Mouse (Mus musculus) forelimb bud, embryonic 11.5 days (tissue): ENCODE measurements around the gene Ccdc78.

Source experiments
- DNase-seq: peaks from one replicate; pipeline ENCODE4 v3.0.0-alpha.2; 2012; ENCODE audit warnings: low read depth, low spot score

The Ccdc78 gene

DNA sequence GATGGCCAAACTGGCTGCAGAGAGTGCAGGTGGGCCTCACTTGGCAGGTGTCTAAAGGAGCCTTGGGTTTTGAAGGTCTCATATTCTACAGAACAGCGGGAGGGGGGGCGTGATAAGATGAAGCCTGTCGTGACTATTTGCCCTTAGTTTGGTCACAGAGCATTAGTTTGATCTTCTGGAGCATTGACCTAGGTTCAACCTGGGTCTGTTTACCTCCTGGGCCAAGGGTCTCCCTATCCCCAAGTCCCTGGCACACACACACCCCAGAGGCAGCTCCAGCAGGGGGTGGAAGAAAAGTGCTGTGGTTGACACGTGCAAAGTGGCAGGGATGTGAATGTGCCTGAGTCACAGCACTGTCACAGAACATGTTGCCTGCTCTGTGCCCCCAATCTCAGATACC, 24.5 kb downstream of the Ccdc78 start:
- DNase-seq = no peak

DNA sequence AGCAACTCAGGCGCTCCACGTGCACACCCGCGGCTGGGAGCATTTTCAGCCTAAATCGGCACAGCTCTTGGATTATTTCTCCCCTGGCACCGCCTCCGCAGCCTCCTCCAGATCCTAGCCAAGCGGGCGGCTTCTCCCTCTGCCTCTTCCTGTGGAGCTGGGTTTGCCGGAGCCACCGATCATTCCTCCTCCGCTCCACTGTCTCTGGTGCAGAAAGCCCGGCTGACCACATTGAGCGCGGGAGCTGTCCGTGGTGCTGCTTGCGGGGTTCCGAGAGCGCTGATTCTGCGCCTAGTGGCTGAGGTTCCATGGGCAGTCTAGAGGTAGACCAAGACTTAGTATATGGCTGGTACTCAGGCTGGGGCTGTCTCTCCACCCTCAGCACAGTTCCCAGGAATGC, 27.1 kb downstream of the Ccdc78 start:
- DNase-seq = peak; percentile 93

DNA sequence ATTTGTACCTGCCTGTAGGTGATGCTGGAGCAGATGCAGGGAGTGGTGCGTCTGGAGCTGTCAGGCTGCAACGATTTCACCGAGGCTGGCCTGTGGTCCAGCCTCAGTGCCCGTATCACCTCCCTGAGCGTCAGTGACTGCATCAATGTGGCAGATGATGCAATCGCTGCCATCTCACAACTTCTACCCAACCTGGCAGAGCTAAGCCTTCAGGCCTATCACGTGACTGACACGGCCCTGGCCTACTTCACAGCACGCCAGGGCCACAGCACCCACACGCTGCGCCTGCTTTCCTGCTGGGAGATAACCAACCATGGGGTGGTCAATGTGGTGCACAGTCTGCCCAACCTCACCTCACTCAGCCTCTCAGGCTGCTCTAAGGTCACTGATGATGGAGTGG, 31.3 kb downstream of the Ccdc78 start:
- DNase-seq = no peak

DNA sequence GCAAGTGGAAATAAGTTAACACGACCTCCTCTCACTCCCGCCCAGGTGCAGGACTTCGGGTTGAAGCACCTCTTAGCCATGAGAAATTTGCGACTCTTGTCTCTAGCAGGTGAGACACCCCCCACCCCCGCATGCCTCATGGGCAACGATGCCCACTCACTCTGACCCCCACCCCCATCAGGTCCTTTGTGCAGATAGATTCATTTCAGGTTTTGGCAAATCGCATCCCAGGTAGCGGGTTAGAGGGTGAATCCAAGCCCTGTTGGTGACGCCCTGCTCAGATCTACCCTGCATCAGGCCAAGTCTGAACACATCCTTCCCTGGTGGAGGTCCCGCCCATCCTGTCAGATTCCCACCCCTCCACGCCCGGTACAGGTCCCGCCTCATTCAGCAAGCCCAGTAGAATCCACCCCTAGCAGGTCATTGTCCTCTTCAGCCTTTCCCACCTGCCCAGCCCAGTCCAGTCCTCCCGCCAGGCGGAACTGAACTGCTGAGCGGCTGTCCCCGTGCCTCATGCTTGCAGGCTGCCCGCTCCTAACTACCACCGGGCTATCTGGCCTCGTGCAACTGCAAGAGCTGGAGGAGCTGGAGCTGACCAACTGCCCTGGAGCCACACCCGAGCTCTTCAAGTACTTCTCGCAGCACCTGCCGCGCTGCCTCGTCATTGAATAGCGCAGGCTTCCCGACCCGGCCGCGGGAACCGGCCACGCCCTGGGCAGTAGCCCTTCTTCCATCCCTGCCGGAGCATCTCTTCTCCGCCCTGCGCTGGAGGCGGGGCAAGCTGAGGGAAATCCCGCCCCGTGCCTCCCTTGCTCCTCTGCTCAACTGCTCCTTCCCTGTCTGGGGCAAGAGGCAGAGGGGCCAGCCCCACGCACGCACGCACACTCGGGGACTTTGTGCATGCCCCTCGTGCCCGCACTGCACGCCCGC, 32.7 kb downstream of the Ccdc78 start:
- no peak for DNase-seq

DNA sequence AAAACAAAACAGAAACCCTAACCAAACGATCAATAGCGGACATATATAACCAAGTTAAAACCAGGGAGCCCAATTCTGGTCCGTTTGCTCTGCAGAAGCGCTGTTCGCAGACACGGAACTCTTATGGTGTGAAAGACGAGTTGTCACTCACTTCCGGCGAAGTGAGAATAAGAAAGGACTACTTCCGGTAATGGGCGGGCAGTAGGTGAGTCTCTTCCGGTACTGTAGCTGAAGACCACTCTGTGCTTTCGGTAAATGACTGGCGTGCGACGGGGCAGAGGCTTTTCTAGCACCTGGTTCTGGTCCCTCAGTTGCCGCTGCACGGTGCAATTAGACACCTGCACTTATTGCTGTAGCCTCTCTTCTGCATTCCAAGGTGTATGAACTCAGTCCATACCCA, 37.1 kb downstream of the Ccdc78 start, which contains the start of gene Wdr24:
Gene Wdr24, plus strand, starts transcription at position 176 of the 400 bp plus-strand sequence.
- DNase-seq = peak; percentile 86

DNA sequence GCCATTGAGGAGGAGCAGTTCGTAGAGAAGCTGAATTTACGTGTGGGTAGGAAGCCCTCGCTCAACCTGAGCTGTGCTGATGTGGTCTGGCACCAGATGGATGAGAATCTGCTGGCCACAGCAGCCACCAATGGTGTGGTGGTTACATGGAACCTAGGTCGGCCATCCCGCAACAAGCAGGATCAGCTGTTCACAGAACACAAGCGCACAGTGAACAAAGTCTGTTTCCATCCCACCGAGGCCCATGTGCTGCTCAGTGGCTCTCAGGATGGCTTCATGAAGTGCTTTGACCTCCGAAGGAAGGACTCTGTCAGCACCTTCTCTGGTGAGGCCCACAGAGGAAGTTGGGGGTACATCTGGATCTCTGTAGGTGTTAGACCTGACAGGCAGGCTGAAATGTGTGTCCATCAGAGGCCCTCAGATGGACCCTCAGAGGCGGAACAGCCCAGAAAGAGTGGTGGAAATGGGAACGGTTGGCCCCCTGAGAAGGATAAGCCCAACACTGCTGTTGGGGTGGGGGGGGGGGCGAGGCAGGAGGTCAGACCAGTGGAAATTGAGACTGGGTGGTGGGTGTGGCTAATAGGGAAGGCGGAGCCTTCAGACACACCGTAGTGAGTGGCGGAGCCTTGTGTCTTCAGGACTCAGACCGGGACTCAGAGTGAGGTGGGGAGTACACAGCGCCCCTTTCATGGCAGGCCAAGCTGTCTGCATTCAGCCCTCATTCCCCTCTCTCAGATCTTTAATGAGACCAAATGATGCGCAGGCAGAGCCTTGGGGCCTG, 38.2 kb downstream of the Ccdc78 start:
- DNase-seq = no peak

DNA sequence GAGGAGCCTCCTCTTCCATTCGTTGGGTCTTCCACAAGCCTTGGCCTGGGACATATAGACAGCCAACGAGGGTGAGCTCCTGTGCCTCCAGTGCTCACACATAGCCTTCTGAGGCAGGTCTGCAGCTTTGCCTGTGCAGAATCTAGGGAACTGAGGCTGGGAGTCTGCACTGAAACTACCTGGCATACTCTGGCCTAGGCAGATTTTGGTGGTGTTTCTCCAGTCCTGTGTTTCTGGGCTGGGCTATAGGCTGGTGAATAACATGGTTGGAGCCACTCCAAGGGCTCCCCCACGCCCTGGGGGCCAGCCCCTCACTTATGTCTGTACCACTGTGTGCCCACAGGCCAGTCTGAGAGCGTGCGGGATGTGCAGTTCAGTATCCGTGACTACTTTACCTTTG, 38.9 kb downstream of the Ccdc78 start:
- no peak for DNase-seq

DNA sequence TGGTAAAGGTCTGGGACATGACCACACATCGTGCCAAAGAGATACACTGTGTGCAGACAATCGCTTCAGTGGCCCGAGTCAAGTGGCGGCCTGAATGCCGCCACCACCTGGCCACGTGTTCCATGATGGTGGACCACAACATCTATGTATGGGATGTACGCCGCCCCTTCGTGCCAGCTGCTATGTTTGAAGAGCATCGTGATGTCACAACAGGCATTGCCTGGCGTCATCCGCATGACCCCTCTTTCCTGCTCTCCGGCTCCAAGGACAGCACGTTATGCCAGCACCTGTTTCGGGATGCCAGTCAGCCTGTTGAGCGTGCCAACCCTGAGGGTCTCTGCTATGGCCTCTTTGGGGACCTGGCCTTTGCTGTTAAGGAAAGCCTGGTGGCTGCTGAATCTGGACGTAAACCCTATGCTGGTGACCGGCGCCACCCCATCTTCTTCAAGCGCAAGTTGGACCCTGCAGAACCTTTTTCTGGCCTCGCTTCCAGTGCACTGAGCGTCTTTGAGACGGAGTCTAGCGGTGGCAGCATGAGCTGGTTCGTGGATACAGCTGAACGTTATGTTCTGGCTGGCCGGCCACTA, 39.7 kb downstream of the Ccdc78 start:
- no peak for DNase-seq

DNA sequence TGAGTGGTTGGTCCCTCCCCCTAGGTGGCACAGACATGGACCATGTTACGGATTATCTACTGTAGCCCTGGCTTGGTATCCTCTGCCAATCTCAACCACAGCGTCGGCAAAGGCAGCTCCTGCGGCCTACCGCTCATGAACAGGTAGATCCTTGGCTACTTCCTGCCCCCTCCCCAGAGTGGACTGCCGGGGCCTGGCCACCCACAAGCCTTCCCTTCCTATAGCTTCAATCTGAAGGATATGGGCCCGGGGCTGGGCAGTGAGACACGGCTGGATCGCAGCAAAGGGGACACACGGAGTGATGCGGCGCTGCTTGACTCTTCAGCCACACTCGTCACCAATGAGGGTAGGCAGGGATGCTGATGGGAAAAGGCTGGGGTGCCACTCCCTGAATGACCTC, 40.6 kb downstream of the Ccdc78 start:
- no peak for DNase-seq

DNA sequence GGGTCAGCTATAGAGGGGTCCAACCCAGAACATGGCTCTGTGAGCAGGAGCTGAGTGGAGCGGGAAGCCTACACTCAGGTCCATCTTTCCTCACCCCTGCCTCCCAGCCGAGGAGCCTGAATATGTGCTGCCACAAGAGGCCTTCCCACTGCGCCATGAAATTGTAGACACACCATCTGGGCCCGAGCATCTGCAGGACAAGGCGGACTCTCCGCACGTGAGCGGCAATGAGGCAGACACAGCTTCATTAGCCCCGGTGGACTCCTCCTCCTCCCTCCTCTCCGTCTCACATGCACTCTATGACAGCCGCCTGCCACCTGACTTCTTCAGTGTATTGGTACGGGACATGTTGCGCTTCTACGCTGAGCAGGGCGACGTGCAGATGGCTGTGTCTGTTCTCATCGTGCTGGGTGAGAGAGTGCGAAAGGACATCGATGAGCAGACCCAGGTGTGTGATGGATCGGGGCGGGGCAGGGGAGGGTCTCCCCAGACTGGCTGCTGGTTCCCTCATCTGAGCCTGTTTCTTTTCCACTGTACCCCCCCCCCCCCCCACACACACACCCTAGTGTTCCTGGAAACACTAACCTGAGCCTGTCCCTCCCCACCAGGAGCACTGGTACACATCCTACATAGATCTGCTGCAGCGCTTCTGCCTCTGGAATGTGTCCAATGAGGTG, 41.3 kb downstream of the Ccdc78 start:
- no peak for DNase-seq

DNA sequence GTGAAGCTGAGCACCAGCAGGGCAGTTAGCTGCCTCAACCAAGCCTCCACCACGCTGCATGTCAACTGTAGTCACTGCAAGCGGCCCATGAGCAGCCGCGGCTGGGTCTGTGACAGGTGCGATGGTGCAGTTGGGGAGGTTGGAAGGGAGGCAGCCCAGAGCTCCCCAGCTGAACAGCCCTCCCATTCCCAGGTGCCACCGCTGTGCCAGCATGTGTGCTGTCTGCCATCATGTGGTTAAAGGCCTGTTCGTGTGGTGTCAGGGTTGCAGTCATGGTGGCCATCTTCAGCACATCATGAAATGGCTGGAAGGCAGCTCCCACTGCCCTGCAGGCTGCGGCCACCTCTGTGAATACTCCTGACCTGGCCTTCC, 41.8 kb downstream of the Ccdc78 start:
- no peak for DNase-seq

DNA sequence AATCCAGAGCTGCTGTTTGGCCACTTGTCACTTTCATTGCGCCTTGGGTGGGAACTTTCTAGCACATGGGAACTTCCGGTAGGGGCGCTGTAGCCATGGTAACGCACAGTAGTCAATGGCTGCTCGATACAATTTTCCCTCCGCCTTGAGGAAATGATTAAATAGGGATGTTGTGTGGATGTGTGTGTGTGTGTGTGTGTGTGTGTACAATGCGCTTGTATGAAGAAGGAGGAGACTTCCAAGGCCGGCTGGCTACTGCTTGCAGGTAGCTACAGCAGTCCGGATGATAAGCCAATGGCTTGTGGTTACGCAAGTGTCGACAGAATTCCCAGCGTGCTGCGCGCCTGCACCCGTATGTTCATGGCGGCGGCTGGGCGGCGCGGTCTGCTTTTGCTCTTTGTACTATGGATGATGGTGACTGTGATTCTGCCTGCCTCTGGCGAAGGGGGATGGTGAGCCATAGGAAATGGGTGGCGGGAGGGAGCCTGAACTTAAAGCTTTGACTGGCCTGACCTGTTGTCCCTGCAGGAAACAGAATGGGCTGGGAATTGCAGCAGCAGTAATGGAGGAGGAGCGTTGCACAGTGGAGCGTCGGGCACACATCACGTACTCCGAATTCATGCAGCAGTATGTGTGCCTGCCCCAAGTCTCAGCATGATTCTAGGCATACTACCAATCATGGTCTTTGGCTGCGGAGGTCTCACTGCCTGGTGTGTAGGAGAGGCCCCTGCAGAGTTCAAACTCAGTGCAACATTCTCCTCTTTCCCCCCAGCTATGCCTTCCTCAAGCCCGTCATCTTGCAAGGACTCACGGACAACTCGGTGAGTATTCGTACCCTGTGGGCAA, 42.6 kb downstream of the Ccdc78 start, which contains the start of gene Jmjd8:
Gene Jmjd8, plus strand, starts transcription at position 156 of the 846 bp plus-strand sequence.
- peak; percentile 79 for DNase-seq

DNA sequence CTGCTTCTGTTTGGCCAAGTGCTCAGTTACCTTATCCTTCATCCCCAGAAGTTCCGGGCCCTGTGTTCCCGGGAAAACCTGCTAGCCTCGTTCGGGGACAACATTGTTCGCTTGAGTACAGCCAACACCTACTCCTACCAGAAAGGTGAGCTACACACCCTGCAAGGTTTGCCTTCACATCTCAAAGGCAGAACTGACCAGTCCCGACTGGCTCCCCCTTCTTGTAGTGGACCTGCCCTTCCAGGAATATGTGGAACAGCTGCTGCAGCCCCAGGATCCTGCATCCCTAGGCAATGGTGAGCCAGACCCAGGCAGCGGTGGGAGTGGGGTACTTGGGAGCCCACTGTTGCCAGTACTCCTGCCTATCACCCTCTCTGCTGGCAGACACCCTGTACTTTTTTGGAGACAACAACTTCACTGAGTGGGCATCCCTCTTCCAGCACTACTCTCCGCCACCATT, 43.2 kb downstream of the Ccdc78 start:
- no peak for DNase-seq

DNA sequence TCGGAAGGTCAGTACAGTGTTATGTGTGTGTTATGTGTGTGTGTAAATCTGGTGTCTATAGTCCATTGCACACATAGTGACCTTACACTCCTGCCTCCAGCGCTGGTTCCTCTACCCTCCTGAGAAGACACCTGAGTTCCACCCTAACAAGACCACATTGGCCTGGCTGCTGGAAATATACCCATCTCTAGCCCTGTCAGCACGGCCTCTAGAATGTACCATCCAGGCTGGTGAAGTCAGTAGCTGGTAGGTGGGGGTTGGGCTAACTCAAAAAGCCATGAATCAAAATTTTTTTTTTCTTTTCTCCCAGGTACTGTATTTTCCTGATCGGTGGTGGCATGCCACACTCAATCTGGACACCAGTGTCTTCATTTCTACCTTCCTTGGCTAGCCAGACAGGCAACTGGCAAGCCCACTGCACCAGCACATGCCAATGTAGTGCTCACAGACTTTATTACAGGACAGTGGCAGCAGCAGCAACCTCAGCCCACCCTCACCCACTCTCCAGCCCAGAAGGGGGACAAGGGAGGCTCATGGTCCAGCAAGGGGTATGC, 43.9 kb downstream of the Ccdc78 start:
- DNase-seq = no peak

DNA sequence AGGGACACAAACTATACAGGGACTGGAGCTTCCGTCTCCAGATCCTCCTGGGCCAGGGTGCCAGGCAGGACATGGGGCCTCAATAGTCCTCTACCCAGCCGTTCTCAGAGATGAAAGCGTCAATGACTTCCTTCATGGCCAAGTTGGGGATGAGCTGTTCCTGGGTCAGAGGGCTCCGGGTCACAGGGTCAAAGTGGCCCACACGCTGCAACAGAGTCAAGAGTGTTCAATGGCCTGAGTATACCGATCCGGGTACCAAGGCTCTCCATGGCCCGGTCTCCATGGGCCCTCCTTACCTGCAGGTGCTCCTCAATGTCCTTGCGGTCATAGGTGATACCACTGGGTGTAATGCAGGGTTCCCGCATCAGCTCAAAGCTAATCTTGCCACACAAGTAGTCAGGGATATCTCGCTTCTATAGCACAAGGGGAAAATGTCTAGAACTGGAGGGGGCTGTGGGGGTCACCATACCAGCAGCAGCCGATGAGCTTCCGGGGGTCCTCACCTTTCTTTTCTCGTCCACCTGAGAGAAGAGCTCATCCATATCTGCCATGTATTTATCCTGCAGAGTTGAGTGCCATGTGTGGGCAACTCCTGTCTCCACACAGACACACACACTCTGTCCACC, 44.5 kb downstream of the Ccdc78 start:
- DNase-seq = no peak

DNA sequence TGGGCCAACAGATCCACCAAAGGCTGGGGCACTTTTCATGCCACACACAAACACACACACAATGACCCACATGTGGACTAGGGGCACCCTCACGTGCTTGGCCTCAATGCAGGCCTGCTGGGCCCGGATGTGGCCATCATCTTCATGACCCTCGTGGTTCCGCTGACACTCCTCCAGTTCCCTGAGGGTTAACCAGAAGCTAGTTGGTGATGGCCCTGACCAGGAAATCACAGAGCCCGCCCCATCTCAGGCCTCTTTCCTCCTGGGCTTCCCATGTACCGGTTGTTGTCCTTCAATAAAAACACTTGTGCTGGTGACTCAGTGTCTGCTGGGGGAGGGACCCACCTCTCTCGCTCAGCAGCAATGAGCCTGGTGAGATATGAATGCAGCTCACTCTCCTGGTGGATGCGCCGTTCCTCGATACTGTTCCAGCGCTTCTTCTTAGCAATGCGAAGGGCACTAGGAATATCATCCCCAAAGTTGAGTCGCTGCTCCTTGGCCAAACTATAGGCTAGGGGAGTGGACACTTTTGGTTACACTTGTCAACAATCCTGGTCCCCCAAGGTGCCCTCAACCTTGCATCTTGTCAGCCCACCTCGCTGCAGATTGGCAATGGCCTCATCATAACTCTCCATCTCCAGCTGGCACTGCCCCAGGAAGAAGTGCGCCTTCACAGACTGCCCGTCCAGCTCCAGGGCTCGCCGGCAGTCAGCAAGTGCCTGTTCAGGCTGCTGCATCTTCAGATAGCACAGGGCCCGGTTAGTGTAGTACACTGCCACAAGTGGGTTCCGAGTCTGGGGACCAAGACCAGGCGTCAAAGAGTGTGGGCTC, 45.3 kb downstream of the Ccdc78 start:
- no peak for DNase-seq

DNA sequence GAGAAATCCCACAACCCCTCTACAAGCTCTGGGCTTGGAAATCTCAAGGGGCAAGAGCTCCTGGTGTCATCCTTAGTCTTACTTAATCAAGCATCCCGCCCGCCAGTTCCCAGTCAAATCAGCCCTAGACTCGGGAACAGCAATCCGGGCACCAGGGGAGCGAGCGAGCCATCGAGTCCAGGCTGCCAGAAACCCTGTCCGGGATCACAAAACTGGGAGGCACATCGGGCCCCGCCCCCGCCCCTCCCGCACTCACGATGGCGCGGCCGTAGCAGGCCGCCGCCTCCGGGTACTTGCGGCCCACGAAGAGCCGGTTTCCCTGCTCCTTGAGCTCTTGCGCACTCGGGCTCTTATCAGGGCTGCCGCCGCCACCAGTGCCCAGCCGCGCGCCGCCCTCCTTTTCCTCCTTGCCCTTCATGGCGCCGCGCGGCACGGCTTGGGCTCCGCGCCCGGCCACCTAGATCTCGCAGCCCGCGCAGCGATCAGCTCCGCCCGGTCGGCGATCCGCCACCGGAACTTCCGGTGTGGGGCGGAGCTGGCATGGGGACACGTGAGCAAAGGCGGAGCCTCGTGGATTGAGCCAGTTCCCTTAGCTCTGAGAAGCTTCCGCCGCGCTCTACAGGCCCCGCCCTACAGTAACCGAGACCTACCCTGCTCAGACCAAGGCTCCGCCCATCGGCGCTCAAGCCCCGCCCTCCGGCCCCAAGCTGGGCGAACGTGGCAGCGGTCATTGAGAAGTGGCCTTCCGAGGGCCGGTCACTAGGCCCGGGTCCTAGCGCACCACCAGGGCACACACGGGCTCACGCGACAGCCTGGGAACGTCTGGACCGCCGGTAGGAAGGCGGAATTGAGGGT, 46.3 kb downstream of the Ccdc78 start:
- DNase-seq = peak; percentile 99

DNA sequence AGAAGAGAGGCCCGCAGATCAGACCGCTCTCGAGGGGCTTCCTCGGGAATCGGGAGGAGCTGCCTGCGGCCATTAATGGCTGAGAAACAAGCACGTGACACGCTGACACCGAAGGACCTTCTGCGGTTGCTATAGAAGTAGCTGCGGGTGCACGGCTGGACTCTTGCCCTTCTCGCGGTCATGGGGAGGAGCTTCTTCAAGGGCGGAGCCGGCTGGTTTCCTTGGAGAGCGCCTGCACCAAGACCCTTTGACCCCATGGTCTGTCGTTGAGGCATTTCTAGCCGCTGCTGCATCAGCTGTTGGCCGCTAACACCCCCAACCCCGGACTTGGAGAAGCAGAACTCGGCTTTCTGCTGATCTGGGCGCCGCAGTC, 46.9 kb downstream of the Ccdc78 start, which contains the start of gene Stub1:
Gene Stub1, minus strand, starts transcription at position 114 of the 373 bp plus-strand sequence.
- DNase-seq = peak; percentile 85
